Mouse (Mus musculus) T-helper 17 cell (primary cell): Measurements from ENCODE around the gene Gpr183.

Experiments used
- in situ Hi-C, 2 experiments: fragments of 300-600 bp; cut with MboI, MseI; formaldehyde crosslinking; loops; 1 replicate in 1 of 2; 2 replicates in 1 of 2; pipeline ENCODE4 v1.15.1; 2025; ENCODE audit warnings: high pct_unique_total_duplicates in 2 of 2

Gpr183 gene

GRCm38 (mm10) chr14:121958041-121958750 is 6.8 kb downstream of the Gpr183 start:
- in situ Hi-C loops: loop anchor here in 1 of 2 experiments (5.0 kb wide), 1 partner anchor 54 kb away; no protein-coding TSS in a partner anchor

GRCm38 (mm10) chr14:121957176-121957871 is 7.7 kb downstream of the Gpr183 start:
- in situ Hi-C loops: loop anchor here in 1 of 2 experiments (5.0 kb wide), 1 partner anchor 55 kb away; no protein-coding TSS in a partner anchor

DNA sequence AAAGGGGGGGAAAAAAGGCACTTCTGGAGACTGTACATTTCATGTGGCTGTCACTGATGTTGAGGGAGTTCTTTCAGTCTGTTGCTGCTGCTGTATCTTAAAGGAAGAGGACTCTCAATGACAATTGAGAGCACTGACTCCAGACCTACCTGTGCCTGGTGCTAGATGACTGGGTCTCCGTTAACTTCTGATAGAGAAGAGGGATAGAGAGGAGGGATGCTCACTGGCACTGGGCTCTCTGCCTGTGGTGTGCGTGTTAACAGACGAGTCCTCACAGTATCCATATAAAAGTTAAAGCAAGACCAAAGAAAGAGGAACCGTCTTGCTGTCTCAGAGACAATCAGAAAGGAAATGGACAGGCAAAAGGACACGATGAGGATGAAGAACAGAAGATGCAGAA is 8.7 kb downstream of the Gpr183 start:
- in situ Hi-C loops: loop anchor here in 1 of 2 experiments (5.0 kb wide), 1 partner anchor 56 kb away; no protein-coding TSS in a partner anchor

DNA sequence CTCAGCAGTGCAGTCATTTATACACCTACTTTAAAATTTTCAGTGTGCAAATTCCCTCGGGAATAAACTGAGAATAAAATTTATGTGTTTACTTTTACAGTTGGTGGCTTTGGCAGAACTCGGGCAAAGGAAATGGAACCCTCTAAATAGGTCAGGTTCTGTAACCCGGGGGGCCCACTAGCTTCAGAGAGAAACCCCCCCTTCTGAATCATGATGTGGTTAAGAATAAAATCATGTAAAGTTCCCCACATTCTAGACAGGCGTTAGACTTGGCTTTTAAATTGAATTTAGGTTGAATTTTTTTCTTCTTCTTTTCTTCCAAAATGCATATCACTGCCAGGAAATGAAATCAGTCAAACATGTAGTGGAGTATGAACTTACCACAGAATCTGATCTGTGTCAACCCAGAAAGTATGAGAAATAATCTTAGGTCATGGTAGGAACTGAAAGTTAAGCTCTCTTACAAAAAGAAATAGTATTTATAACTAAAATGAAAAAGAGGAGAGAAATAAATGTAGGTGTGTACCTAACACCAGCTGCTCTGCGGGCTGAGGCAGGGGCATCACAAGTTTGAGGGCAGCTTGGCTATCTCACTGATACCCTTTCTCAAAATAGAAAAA is 9.7 kb downstream of the Gpr183 start:
- in situ Hi-C loops: loop anchor here in 1 of 2 experiments (5.0 kb wide), 1 partner anchor 57 kb away; no protein-coding TSS in a partner anchor

- in situ Hi-C loops: loop anchor here in 1 of 2 experiments (5.0 kb wide), 1 partner anchor 58 kb away; no protein-coding TSS in a partner anchor
Observed at GRCm38 (mm10) chr14:121954608-121955007, 10.4 kb downstream of the Gpr183 start.

- in situ Hi-C loops: no loop called here
Observed at GRCm38 (mm10) chr14:121954129-121954528, 10.9 kb downstream of the Gpr183 start.

DNA sequence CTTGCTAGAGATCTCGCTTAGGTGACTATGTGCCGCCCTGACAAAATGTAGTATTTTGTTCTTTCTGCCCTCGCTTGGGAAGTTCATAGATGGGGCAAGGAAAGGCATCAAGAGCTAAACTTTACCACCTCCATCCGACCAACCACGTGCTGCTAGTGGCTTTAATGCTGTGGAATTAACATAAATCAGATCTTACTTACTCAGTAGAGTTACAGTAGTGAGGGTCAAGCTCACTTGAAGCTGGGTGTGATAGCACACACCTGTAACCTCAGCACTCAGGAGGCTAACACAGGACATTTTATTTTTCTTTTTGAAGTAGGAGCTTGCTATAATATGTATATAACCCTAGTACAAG is 13.0 kb downstream of the Gpr183 start:
- in situ Hi-C loops: no loop called here

DNA sequence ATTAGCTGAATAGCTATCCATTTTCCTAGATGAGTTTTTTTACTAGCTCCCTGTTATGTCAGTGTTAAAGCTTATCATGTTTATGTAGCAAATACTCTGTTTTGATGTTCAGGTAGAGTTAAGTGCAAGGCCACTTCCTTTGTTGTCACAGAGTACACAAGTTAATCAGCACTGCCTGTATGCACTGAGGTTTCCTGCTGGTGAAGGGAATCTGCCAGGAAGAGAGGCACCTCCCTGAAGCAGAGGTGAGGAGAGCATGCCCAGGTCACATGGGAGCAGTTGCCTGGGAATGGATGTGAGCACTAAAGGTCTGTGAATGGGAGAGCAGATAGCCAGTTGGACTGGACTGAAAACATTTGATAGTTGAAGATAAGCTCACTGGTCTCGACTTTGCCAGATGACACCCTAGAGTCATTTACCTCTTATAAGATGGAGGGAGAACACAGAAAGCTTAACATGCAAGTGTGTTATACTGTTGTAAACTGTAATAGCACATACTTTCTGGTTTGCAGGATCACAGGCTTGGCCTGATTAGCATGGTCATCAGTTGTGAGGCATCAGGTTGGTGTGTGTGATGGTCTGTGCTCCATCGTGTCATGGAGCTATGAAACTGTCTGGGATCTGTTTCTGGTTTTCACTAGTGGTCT is 13.5 kb downstream of the Gpr183 start:
- in situ Hi-C loops: no loop called here

GRCm38 (mm10) chr14:121949897-121950296 is 15.1 kb downstream of the Gpr183 start:
- in situ Hi-C loops: no loop called here

DNA sequence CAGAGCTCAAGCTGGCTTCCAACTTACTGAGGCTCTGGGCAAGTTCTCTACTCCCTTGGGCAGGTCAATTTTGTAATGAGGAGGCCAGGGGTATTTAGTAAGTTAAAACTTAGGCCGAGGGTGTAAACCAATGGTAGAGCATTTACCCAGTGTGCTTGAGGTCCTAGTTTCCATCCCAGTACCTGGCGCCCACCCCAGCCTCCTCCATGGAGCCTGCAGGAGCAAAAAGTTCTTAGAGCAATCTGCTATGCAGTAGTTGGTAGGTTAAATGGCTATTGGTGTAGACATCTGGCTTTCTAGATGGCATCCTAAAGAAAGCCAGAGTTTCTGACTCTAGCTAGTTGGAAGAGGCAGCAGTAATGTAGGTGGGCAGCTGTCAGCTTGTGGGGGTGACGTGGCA is 15.6 kb downstream of the Gpr183 start:
- in situ Hi-C loops: no loop called here

DNA sequence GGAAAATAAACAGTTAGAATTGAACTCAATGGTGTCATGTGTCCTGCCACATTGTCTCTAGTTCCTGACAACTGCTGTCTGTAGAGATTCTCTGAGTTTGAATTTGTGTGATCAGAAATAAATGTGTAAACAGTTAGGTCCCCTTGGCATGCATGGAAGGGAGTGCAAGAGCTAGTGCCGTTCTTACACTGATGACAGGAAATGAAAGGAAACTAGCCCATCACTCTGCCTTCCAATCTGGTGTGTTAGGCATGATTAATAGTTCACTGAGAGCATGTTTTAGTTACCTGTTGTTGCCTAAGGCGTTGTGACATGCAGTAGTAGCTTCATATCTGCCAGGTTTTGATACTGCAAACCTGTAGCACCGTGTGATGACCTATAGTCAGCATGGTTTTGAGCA is 17.0 kb downstream of the Gpr183 start:
- in situ Hi-C loops: no loop called here

- in situ Hi-C loops: no loop called here
Observed at GRCm38 (mm10) chr14:121947201-121947760, 17.7 kb downstream of the Gpr183 start.

DNA sequence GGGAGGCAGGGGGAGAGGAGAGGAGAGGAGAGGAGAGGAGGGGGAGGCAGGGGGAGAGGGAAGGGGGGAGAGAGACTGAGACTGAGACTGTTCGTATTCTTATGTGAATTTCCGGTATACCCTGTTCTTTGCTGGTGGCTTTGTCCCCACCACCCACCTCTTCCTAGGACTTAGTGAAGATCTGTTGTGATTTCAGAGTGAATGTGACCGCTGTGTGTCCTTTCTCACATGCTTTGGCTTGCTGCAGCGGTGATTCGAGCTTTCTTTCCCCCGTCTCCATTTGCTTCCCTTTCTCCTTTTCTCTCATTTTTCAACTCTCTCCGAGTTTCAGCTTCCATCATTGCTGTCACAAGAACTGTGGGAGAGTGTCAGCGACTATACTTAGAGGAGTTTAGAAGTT is 18.3 kb downstream of the Gpr183 start:
- in situ Hi-C loops: no loop called here

DNA sequence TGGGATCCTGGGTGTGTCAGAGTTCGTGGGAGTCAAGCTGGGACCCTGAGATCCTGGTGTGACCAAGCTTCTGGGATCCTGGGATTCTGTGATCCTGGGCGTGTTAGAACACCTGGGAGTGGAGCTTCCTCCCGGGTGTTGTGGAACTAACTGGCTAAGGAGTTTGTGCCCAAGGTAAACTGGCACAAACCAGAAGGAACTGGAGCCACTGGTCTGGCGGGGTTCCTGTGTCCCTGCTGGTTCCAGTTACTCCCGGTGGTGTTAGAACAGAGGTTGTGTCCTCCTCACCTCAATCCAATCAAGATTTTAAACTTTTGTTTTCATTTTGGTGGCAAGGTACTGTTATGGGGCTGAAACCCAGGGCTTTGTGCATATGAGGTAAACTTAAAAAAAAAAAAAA is 18.9 kb downstream of the Gpr183 start:
- in situ Hi-C loops: no loop called here

GRCm38 (mm10) chr14:121939582-121939981 is 25.4 kb downstream of the Gpr183 start:
- in situ Hi-C loops: no loop called here

GRCm38 (mm10) chr14:121938256-121939191 is 26.5 kb downstream of the Gpr183 start:
- in situ Hi-C loops: no loop called here

DNA sequence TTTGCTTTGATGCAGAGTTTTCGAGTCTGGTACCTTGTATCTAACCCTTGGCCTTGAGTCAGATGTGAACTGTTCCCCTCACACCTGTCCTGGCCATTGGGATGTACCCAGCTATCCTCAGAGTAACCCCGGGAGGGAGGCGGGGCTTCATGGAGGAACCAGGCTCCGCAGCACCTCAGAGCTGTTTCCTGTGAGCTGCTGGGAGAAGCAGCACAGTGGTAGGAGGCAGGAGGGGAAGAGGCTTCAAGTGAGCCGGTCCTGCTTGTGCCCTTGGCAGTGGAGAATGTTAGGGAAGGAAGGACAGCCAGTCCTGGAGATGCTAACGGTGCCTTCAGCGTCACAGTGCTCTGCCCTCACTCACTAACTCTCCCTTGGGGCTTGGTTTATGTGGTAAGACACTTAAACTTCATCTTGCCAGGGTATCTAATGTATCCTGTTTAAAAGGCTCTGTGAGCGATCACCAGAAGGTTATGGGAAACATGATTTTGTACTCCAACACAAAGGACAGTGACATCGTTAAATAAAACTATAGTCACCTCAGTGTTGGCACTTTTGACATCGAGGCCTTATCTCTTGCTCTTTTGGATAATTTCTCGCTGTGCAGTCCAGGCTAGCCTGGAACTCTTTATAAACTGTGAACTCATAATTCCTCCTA is 27.3 kb downstream of the Gpr183 start:
- in situ Hi-C loops: no loop called here

- in situ Hi-C loops: no loop called here
Observed at GRCm38 (mm10) chr14:121936856-121937255, 28.1 kb downstream of the Gpr183 start.

DNA sequence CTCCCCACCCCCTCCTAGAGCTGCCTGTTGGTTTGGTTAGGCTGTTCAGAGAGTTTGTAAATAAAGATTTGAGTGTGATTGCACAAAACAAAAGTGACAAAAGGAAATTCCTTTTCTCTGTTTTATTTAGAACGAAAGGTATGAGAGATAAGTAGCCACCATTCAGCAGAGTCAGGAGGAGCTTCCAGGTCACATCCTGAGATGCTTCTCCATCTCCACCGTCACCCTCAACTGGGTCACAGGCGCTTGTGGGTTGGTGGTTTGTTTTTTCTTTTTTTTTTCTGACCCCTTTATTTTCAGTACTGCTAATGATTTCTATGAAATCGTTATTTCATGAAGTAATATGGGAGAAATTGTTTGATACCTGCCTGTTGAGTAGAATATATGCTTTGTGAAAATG is 28.6 kb downstream of the Gpr183 start:
- in situ Hi-C loops: no loop called here

GRCm38 (mm10) chr14:121934597-121934946 is 30.4 kb downstream of the Gpr183 start:
- in situ Hi-C loops: loop anchor here (5.0 kb wide), 1 partner anchor 128 kb away; no protein-coding TSS in a partner anchor
